Mouse (Mus musculus) limb, embryonic 11.5 days (tissue): ENCODE measurements around the gene Nol7. TPM values are rescaled to one million over a fixed set of nuclear protein-coding genes. Genes with fewer than 3 reads are reported as not detected.

Source experiments
- polyA plus RNA-seq: library from polyadenylated mRNA; unstranded; fragments of >200 nt; fragmentation: Nextera tagmentation; extraction: Ambion mirVana; gene quantifications from 2 replicates; pipeline ENCODE4 v1.2.1, GENCODE M21; 2014

Gene Nol7
- polyA plus RNA-seq, 1 experiment from 2014 or later = 171 TPM

Other genes starting within 250 kb of the Nol7 start
- 63.1 and 65.0 TPM in 2 replicates for gene Tbc1d7, start 226.9 kb upstream of the Nol7 start, polyA plus RNA-seq
- gene Gfod1, start 94.2 kb upstream of the Nol7 start, polyA plus RNA-seq = 0.30 and 0.31 TPM in 2 replicates
- 41.3 and 41.9 TPM in 2 replicates for gene Sirt5, start 32.9 kb upstream of the Nol7 start, polyA plus RNA-seq
- gene Ranbp9, start 82.9 kb downstream of the Nol7 start, polyA plus RNA-seq = 12.7 and 14.5 TPM in 2 replicates
- gene Mcur1, start 161.8 kb downstream of the Nol7 start, polyA plus RNA-seq = 13.9 and 17.0 TPM in 2 replicates
- 5.5 and 5.9 TPM in 2 replicates for gene Rnf182, start 217.3 kb downstream of the Nol7 start, polyA plus RNA-seq